Mouse (Mus musculus) right cerebral cortex, postnatal 25 days (tissue): Measurements from ENCODE around the gene Pltp.

Experiments used
- DNase-seq: peaks from one replicate; pipeline ENCODE4 v3.0.0; 2022

Gene Pltp

DNA sequence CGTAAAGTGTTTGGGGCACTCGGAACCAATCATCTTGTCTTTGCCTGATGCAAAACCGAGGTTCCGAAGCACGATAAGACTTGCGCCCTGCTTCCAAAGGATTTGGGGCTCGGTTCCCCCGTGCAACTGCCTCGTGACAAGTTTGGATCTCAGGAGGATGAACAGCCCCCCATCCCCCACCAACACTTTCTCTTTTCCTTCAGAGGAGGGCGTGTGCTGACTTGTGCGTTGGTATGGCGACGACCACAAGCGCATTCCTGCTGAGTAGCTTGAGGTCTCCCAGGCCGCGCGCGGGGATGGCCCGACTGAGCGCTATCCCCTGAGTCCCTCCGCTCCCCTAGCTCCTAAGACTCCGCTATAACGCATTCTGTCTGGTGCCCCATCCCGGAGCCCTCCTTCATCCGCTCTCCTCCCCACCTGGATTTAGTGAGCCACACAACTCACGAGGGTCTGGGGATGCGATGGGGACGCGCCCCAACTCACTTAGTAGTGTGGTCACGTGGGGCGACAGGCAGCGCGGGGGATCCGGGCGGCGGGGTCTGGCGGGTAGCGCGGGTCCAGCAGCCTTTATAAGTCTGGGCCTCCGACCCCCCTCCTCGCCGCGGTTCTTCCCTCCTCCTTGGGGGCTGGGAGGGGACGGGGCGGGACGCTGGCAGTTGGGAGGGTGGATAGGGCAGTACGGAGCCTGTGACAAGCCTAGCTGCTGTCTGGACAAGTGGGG, at the start of gene Pltp:
Gene Pltp, minus strand, starts transcription at position 611 of the 721 bp plus-strand sequence.
- DNase-seq, result peak; percentile 34

GRCm38 (mm10) chr2:164906071-164906470, 48.6 kb upstream of the Pltp start:
- DNase-seq, result no peak

DNA sequence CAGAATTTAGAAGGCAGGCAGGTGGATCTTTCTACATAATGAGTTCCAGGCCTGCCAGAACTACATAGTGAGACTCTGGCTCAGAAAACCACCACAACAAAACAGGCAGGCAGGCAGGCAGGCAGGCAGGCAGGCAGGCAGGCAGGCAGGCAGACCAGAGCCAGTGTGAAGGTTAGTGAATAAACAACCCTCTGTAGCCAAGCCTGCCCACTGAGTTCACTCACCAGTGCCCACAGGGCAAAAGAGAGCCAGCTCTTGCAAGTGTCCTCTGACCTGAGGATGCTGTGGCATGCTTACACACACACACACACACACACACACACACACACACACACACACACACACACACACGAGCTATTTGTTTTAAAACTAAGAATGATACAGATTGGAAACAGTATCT, 46.0 kb upstream of the Pltp start:
- DNase-seq, result no peak

- no peak for DNase-seq
Observed at GRCm38 (mm10) chr2:164901380-164901779, 43.9 kb upstream of the Pltp start.

DNA sequence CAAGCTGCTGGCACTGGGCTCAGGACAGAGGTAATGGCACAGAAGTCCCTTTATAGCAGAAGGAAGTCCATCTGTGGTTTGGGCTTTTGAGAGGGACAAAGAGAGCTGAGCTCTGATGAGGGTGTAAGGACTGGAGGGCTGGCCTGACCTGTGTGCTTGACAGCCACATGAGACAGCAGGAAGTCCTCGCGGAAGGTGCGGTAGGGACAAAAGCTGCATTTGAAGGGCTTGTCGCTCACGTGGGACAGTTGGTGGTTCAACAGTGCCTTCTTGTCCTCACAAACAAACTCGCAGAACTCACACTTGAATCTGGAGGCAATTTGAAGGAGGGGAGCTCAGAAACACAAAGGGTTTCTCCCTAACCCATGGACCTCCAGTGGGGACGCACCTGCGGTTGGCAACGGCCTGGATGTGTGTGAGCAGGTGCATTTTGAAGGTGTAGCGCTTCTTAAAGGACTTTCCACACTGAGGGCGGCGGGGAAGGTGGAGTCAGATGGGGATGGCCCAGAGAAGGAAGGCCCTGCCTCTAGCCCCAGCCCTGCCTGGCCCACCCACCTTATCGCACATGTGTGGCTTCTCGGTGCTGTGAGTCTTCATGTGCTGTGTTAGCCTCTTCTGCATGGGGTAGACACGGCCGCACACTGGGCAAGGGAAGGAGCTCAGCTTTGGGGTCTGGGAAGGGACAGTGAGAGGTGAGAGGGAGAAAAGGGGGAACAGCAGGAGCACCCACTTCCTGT, 42.4 kb upstream of the Pltp start:
- no peak for DNase-seq

- no peak for DNase-seq
Observed at GRCm38 (mm10) chr2:164899034-164899433, 41.5 kb upstream of the Pltp start.

GRCm38 (mm10) chr2:164898008-164898407, 40.5 kb upstream of the Pltp start:
- DNase-seq, result no peak

DNA sequence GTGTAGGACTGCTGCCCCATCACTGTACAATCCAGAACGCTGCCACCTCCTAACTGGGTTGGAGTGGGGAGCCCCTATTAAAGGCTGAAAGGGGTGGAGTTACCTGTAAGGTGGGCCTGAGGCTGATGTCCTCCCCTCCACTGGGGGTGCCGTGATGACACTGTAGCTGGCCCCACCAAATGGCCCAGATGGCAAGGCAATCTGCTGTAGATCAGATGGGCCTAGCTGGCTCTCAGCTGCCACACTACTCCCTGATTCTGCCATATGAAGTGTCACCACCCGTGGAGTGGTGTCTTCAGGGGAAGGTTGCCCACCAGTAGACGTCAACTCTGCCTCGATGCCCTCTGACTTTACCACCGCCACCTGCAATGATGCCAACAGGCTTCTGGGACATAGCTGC, 38.4 kb upstream of the Pltp start:
- no peak for DNase-seq

GRCm38 (mm10) chr2:164894644-164895043, 37.1 kb upstream of the Pltp start:
- DNase-seq, result no peak

- no peak for DNase-seq
Observed at GRCm38 (mm10) chr2:164894048-164894447, 36.5 kb upstream of the Pltp start.

GRCm38 (mm10) chr2:164892696-164893216, 35.2 kb upstream of the Pltp start:
- no peak for DNase-seq

DNA sequence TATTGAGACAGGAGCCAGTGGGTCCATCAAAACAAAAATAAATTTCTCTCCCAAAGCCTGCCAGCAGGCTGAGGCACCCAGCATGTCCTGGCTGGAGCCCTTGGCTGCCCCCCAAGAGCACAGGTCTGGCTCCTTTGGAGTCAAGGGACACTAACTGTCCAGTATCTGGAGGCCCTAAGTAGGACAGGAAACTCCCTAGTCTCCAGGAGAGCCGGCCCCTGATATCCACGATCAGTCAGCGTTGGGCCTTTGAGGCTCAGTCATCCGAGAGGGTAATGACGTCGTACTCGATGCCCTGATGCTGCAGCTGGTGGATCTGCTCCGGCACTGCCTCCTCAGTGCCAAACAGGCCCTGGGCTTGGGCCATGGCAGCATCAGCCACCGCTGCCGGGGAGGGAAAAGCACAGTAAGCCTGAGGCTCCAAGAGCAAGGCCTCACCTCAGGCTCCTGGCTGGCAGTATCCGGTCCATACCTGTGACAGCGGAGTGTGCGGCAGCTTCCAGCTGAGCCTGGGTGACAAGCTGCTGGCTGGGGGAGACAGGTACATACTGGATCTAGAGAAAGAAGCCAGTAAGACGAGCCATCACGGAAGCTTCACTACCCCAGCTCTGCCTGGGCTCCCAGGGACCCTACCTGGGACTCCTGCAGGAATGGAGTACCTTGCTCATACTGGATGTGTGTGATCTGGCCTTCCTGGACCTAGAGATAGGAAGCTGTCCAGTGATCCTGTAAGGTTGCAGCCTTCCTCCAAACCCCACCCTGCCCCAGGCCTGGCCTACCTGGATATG, 34.6 kb upstream of the Pltp start:
- DNase-seq, result no peak

- no peak for DNase-seq
Observed at GRCm38 (mm10) chr2:164891056-164891834, 33.7 kb upstream of the Pltp start.

- DNase-seq, result no peak
Observed at GRCm38 (mm10) chr2:164890411-164891049, 33.0 kb upstream of the Pltp start.

GRCm38 (mm10) chr2:164889960-164890359, 32.4 kb upstream of the Pltp start:
- DNase-seq, result no peak

DNA sequence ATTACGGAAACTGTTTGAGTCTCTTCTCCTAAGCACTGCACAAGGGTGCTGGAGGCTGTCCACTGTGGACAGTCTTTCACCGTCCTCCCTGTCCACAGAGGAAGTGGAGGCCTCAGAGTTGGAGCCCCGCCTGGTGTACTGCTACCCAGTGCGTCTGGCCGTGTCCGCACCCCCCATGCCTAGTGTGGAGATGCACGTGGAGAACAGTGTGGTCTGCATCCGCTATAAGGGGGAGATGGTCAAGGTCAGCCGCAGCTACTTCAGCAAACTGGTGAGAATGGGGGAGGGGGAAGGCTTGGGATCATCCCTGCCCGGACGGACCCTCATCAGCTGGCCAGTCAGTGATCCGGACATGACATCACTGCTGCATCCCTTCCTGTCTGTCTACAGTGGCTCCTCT, 31.5 kb upstream of the Pltp start:
- no peak for DNase-seq

DNA sequence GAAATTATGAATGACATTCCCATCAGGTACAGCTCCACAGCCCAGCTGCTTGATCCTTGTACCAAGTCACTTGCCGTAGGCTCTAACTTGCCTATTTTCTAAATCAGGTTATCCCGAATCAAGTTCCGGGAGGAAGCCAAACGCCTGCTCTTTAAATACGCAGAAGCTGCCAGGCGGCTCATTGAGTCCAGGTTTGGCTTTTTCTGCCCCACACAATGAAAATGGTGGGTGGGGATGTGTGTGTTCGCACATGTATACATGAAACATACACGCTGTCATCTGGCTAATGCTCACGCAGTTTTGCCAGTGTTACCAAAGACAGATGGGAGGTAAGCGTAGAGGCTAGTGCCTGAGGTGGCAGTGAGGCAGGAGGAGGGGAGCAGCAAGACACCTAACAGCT, 29.1 kb upstream of the Pltp start:
- DNase-seq, result no peak

DNA sequence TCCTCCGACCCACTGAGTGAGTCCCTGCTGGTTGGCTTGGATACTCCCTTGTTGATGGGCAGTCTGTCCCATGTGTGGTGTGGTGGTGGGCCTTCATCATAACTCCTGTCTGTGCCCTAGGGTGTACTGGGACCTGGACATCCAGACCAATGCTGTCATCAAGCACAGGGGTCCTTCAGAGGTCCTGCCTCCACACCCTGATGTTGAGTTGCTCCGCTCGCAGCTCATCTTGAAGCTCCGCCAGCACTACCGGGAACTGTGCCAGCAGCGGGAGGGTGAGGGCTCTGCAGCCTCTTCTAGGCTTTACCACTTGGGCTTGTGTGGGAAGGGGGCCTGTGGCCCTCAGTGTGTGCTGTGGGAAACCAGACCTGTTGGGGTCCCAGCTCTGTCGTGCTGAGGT, 28.3 kb upstream of the Pltp start:
- peak; percentile 77 for DNase-seq

GRCm38 (mm10) chr2:164882619-164883018, 25.1 kb upstream of the Pltp start:
- no peak for DNase-seq

DNA sequence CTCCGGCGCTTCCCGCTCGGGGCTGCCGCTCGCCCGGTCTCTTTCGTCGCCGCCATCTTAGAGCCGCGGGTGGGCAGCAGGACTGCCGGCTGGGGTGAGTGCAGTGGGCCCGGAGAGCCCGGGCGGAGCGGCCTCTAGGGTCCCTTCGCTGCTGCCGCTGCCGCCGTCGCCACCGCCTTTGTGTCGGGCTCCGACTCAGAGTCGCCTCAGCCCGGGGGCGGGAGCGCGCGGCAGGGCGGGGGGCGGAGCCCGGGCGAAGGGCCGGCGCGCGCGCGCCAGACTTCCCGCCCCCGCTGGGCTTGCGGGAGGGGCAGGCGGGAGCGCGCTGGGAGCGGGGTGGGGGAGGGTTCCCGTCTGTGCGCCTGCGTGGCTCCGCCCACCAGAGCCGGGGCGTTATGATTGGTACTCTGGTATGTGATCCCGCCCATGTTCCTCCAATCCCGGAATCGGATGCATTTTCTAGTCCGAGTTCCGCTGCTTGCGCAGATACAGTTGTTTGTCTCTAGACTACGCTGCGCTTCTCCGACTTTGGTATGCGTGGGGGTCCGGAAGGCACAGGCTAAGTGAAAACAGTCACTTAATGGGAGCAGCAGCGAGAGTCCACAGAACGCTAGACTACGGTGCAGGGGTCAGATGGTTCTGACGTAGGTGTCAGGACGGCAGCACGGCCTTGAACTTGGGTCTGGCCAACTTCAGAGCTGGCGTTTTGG, 22.2 kb upstream of the Pltp start:
- peak; percentile 92 for DNase-seq

DNA sequence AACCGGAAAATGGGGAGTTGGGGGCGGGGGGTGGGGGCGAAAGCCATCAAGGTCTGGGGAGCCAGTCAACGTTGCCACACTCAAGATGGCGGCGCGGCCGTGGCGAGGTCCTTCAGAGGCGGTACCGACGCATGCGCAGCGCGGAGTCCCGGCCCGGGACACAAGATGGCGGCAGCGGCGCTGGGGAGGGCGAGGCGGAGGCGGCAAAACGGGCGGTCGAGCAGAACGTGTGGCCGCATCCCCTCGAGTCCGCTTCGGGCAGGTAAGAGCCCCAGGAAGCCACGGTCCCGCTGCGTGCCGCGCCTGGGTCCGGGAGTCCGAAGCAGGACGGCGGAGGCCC, 21.7 kb upstream of the Pltp start, which contains the start of gene Pcif1:
Gene Pcif1, plus strand, starts transcription at position 77 of the 340 bp plus-strand sequence.
- peak; percentile 87 for DNase-seq
